Mouse (Mus musculus): ENCODE results near the gene Aprt. TPM values are rescaled to one million over a fixed set of nuclear protein-coding genes. Genes with fewer than 3 reads are reported as not detected.
A peak's percentile ranks its signal among the peaks of the same experiment; 100 is the strongest.

Aprt gene
- 279 and 290 TPM in 2 replicates for polyA plus RNA-seq (2015; fragmentation: Nextera tagmentation; extraction: Ambion mirVana)

- peak within 1 kb of the TSS; percentile 68 for H3K27ac ChIP-seq (ENCODE audit: low read length)
- H3K36me3 ChIP-seq (ENCODE audit: control insufficient read depth, insufficient read depth, low read length) = peaks cover 10% of the 10 kb centered on the region
- H3K9me3 ChIP-seq (ENCODE audit: control insufficient read depth, low read length) = no peaks in the 10 kb centered on the region
- H3K4me3 ChIP-seq (ENCODE audit: low read length) = peak within 1 kb of the TSS; percentile 71
- H3K9ac ChIP-seq (ENCODE audit: low read length) = peak within 1 kb of the TSS; percentile 85
- peaks cover 24% of the 10 kb centered on the region for H3K4me1 ChIP-seq (replicated peaks; ENCODE audit: control insufficient read depth, insufficient read depth, low read length)
- H3K4me2 ChIP-seq (ENCODE audit: low read depth, low read length) = peak within 1 kb of the TSS; percentile 67
- peak; percentile 91 for ATAC-seq (ENCODE audit: low read depth)
- WGBS = under 1% methylated on average over 39 of the region's 39 CpGs
- no peaks in the 10 kb centered on the region for H3K27me3 ChIP-seq (ENCODE audit: control insufficient read depth, insufficient read depth, low read depth, low read length)
Measured at GRCm38 (mm10) chr8:122576648-122577022, at the start of gene Aprt. Aprt (minus strand) TSS chr8:122576909.

- no peaks in the 10 kb centered on the region for H3K4me1 ChIP-seq (replicated peaks; ENCODE audit: control insufficient read depth, insufficient read depth, low read length)
- no peak overlapping the region for H3K9ac ChIP-seq (ENCODE audit: low read length)
- no peak overlapping the region for H3K4me3 ChIP-seq (ENCODE audit: low read length)
- no peak for ATAC-seq (ENCODE audit: low read depth)
- H3K36me3 ChIP-seq (ENCODE audit: control insufficient read depth, insufficient read depth, low read length) = no peaks in the 10 kb centered on the region
- H3K27ac ChIP-seq (ENCODE audit: low read length) = no peak overlapping the region
- peaks cover 3% of the 10 kb centered on the region; the same call in 1 of the 2 replicates for H3K27me3 ChIP-seq (ENCODE audit: control insufficient read depth, insufficient read depth, low read depth, low read length)
- WGBS = 65% methylated on average over 9 of the region's 9 CpGs
- no peaks in the 10 kb centered on the region for H3K9me3 ChIP-seq (ENCODE audit: control insufficient read depth, low read length)
- no peak overlapping the region for H3K4me2 ChIP-seq (ENCODE audit: low read depth, low read length)
Measured at GRCm38 (mm10) chr8:122625811-122626210, 49.1 kb upstream of the Aprt start.

GRCm38 (mm10) chr8:122624653-122625052 lies 47.9 kb upstream of the Aprt start:
- no peaks in the 10 kb centered on the region for H3K27me3 ChIP-seq (ENCODE audit: control insufficient read depth, insufficient read depth, low read depth, low read length)
- H3K4me2 ChIP-seq (ENCODE audit: low read depth, low read length) = no peak overlapping the region
- H3K9ac ChIP-seq (ENCODE audit: low read length) = no peak overlapping the region
- WGBS = 65% methylated on average over 5 of the region's 5 CpGs
- no peak for ATAC-seq (ENCODE audit: low read depth)
- no peak overlapping the region for H3K27ac ChIP-seq (ENCODE audit: low read length)
- no peaks in the 10 kb centered on the region for H3K36me3 ChIP-seq (ENCODE audit: control insufficient read depth, insufficient read depth, low read length)
- H3K9me3 ChIP-seq (ENCODE audit: control insufficient read depth, low read length) = no peaks in the 10 kb centered on the region
- no peaks in the 10 kb centered on the region for H3K4me1 ChIP-seq (replicated peaks; ENCODE audit: control insufficient read depth, insufficient read depth, low read length)
- no peak overlapping the region for H3K4me3 ChIP-seq (ENCODE audit: low read length)

- Histone ChIP-seq H3K4me1 (replicated peaks; ENCODE audit: control insufficient read depth, insufficient read depth, low read length) (no peaks in the 10 kb centered on the region), H3K27me3 (ENCODE audit: control insufficient read depth, insufficient read depth, low read depth, low read length) (no peaks in the 10 kb centered on the region), H3K9ac (ENCODE audit: low read length) (no peak overlapping the region), H3K9me3 (ENCODE audit: control insufficient read depth, low read length) (no peaks in the 10 kb centered on the region), H3K4me3 (ENCODE audit: low read length) (no peak overlapping the region), H3K36me3 (ENCODE audit: control insufficient read depth, insufficient read depth, low read length) (no peaks in the 10 kb centered on the region), H3K4me2 (ENCODE audit: low read depth, low read length) (no peak overlapping the region), H3K27ac (ENCODE audit: low read length) (no peak overlapping the region)
- no peak for ATAC-seq (ENCODE audit: low read depth)
- WGBS = 83% methylated on average over 17 of the region's 17 CpGs
Measured at GRCm38 (mm10) chr8:122623844-122624642, 47.3 kb upstream of the Aprt start.

DNA sequence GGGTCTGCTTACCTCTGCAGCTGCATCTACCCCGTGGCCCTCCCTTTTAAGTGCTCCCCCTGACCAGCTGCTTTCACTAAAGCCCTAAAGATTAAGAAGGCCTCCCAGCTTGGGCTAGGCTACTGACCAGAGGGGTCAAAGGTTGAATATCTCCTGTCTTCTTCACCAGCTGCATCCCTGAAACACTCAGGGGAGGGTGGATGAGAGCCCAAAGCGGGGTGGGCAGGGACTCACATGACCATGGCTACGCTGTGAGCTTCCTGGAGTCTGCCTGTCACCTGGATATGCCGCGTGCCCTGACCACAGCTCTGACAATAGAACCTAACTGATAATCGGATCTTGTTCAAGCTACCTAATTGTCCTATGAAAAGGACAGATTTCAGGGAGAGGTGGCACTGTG lies 46.0 kb upstream of the Aprt start, which contains the start of gene Pabpn1l:
Gene Pabpn1l, minus strand, starts transcription at position 13 of the 400 bp plus-strand sequence.
- no peak within 1 kb of the TSS for H3K9ac ChIP-seq (ENCODE audit: low read length)
- H3K4me2 ChIP-seq (ENCODE audit: low read depth, low read length) = no peak within 1 kb of the TSS
- H3K36me3 ChIP-seq (ENCODE audit: control insufficient read depth, insufficient read depth, low read length) = no peaks in the 10 kb centered on the region
- no peaks in the 10 kb centered on the region for H3K4me1 ChIP-seq (replicated peaks; ENCODE audit: control insufficient read depth, insufficient read depth, low read length)
- no peak within 1 kb of the TSS for H3K4me3 ChIP-seq (ENCODE audit: low read length)
- 63% methylated on average over 6 of the region's 6 CpGs for WGBS
- no peak for ATAC-seq (ENCODE audit: low read depth)
- no peaks in the 10 kb centered on the region for H3K9me3 ChIP-seq (ENCODE audit: control insufficient read depth, low read length)
- H3K27me3 ChIP-seq (ENCODE audit: control insufficient read depth, insufficient read depth, low read depth, low read length) = no peaks in the 10 kb centered on the region
- H3K27ac ChIP-seq (ENCODE audit: low read length) = no peak within 1 kb of the TSS

DNA sequence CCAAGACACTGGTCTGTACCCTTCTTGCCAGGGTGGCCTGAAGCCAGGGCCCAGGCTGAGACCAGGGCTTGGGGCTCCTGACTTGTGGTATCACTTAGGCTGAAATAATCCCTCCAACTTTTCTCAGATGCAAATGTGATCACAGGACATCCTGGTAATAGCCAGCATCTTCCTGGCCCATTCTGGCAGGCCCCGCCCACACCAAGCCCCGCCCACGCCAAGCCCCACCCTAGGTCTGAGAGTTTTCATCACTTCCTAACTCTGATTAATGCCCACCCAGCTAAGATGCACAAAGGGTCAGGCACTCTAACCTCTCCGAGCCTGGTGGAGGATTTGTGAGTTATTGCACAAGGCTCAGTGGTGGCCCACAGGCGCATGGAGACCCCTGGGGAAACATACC lies 43.7 kb upstream of the Aprt start:
- Histone ChIP-seq H3K27me3 (ENCODE audit: control insufficient read depth, insufficient read depth, low read depth, low read length) (no peaks in the 10 kb centered on the region), H3K4me1 (replicated peaks; ENCODE audit: control insufficient read depth, insufficient read depth, low read length) (peaks cover 11% of the 10 kb centered on the region), H3K9ac (ENCODE audit: low read length) (no peak overlapping the region), H3K4me3 (ENCODE audit: low read length) (no peak overlapping the region), H3K4me2 (ENCODE audit: low read depth, low read length) (no peak overlapping the region), H3K36me3 (ENCODE audit: control insufficient read depth, insufficient read depth, low read length) (no peaks in the 10 kb centered on the region), H3K9me3 (ENCODE audit: control insufficient read depth, low read length) (no peaks in the 10 kb centered on the region), H3K27ac (ENCODE audit: low read length) (no peak overlapping the region)
- 24% methylated on average over 5 of the region's 5 CpGs for WGBS
- no peak for ATAC-seq (ENCODE audit: low read depth)

DNA sequence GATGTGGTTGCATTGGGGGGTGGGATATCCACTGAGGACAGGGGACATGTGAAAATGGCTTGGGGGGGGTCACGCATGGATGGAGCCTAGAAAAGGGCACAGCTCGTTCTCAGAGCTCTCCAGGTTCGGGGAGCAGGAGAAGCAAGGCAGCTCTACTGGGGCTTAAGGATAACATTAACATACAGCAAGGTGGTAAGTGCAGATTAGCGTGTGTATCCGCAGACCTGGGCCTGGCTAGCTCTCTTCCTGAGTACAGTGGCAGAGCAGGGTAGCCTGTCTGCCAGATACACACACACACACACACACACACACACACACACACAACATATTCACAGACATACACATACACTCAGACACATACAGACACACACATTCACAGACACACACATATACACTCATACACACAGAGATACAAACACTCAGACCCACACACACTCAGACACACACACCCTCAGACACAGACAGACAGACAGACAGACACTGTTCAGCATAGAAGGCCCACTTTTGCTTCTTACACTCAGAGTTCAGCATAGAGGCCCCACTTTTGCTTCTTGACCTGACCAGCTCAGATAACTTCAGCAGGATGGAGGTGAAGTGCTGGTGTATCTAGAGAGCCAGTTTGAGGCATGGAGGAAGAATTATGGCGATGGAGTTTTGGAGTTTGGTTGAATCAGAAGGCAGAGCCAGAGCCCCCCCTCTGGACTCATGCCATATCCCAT lies 42.1 kb upstream of the Aprt start:
- Histone ChIP-seq H3K9me3 (ENCODE audit: control insufficient read depth, low read length) (no peaks in the 10 kb centered on the region), H3K36me3 (ENCODE audit: control insufficient read depth, insufficient read depth, low read length) (peaks cover 3% of the 10 kb centered on the region; the same call in 1 of the 2 replicates), H3K27me3 (ENCODE audit: control insufficient read depth, insufficient read depth, low read depth, low read length) (no peaks in the 10 kb centered on the region), H3K27ac (ENCODE audit: low read length) (no peak overlapping the region), H3K4me2 (ENCODE audit: low read depth, low read length) (no peak overlapping the region), H3K4me3 (ENCODE audit: low read length) (no peak overlapping the region), H3K4me1 (replicated peaks; ENCODE audit: control insufficient read depth, insufficient read depth, low read length) (peaks cover 11% of the 10 kb centered on the region), H3K9ac (ENCODE audit: low read length) (no peak overlapping the region)
- ATAC-seq (ENCODE audit: low read depth) = no peak
- WGBS = 70% methylated on average over 6 of the region's 6 CpGs

- ATAC-seq (ENCODE audit: low read depth) = peak; percentile 32; the same call in 1 of the 2 replicates
- H3K9ac ChIP-seq (ENCODE audit: low read length) = no peak overlapping the region
- no peak overlapping the region for H3K4me2 ChIP-seq (ENCODE audit: low read depth, low read length)
- no peaks in the 10 kb centered on the region for H3K9me3 ChIP-seq (ENCODE audit: control insufficient read depth, low read length)
- peaks cover 5% of the 10 kb centered on the region; the same call in 1 of the 2 replicates for H3K36me3 ChIP-seq (ENCODE audit: control insufficient read depth, insufficient read depth, low read length)
- no peak overlapping the region for H3K4me3 ChIP-seq (ENCODE audit: low read length)
- H3K27me3 ChIP-seq (ENCODE audit: control insufficient read depth, insufficient read depth, low read depth, low read length) = no peaks in the 10 kb centered on the region
- H3K4me1 ChIP-seq (replicated peaks; ENCODE audit: control insufficient read depth, insufficient read depth, low read length) = peaks cover 11% of the 10 kb centered on the region
- 31% methylated on average over 5 of the region's 7 CpGs for WGBS
- H3K27ac ChIP-seq (ENCODE audit: low read length) = no peak overlapping the region
Measured at GRCm38 (mm10) chr8:122617947-122618546, 41.3 kb upstream of the Aprt start.

All from lung, embryonic 16.5 days (tissue).